Mouse (Mus musculus): ENCODE results near the gene Qsox1. TPM values are rescaled to one million over a fixed set of nuclear protein-coding genes. Genes with fewer than 3 reads are reported as not detected.

Qsox1 gene
- polyA plus RNA-seq, 1 experiment from 2014 or later = 238 TPM

DNA sequence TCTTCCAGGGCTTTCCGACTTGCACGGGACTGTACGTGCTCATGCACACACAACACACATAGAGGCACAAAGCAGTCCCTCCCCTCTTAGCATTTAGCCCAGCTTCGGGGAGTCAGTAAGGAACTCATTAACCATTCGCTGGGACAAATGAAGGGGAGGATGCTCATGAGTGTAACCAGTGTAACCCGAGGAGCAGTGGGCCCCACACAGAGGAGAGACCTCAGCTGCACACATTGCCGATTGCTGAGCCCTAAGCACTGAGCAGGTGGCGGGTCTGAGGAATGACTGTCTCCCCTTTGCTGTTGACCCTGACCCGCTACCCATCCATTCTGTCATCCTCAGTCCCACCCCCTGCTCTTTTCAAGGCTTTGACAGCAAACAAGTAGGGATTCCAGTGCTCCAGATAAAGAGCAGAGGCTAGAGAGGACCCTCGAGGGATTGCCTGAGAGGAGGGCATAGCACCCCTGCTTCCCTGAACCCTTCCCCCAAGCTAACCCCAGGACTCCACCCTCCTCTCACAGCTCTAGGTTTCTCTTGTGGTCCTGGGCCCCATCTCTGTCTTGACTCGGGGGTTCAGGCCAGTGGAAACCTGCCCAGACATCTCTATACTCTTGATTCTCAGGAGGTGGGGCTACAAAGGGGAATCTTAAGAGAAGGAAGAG is 62.0 kb downstream of the Qsox1 start:
- no peaks in the 10 kb centered on the region for H3K36me3 ChIP-seq (replicated peaks; ENCODE audit: insufficient read depth, low read length)
- peaks cover 52% of the 10 kb centered on the region for H3K27me3 ChIP-seq (ENCODE audit: insufficient read depth, low read length)
- TF ChIP-seq CTCF (IDR thresholded peaks at IDR 0.05; ENCODE audit: low read depth) (no peak), EP300 (IDR thresholded peaks at IDR 0.05; ENCODE audit: low read depth) (no peak)
- no peak for ATAC-seq
- 35% methylated on average over 11 of the region's 11 CpGs for WGBS (ENCODE audit: insufficient replicate concordance)
- H3K9me3 ChIP-seq (ENCODE audit: low read length) = no peaks in the 10 kb centered on the region
- DNase-seq = no peak
- no peak overlapping the region for H3K27ac ChIP-seq (ENCODE audit: low read depth)
- H3K9ac ChIP-seq (replicated peaks) = no peak overlapping the region
- no peak overlapping the region for H3K4me2 ChIP-seq (ENCODE audit: low read depth, low read length)
- H3K4me1 ChIP-seq (ENCODE audit: insufficient read depth) = no peaks in the 10 kb centered on the region
- H3K4me3 ChIP-seq (ENCODE audit: low read depth, low read length) = no peak overlapping the region

DNA sequence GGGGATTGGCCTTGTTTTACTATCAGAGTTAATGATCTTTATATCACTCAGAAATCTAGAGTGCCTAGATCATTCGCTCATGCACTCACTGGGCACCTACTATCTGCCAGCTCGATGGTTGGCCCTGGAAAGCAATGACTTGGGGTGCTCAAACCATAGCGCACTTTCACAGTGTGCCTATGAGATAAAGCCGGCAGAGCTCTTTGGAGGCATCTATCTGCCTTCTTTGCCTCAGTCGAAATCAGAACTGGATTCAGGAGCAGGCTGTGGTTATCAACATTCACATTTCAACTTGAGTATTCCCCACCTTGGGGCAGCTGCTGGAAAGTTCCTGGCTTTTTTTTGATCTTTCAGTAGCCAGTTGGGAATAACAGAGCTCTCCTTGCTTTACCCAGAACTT is 64.8 kb downstream of the Qsox1 start:
- DNase-seq (no peak), ATAC-seq (no peak)
- Histone ChIP-seq H3K36me3 (replicated peaks; ENCODE audit: insufficient read depth, low read length) (no peaks in the 10 kb centered on the region), H3K4me3 (ENCODE audit: low read depth, low read length) (no peak overlapping the region), H3K27me3 (ENCODE audit: insufficient read depth, low read length) (peaks cover 67% of the 10 kb centered on the region), H3K27ac (ENCODE audit: low read depth) (no peak overlapping the region), H3K4me1 (ENCODE audit: insufficient read depth) (peaks cover 3% of the 10 kb centered on the region; the same call in 1 of the 2 replicates), H3K9ac (replicated peaks) (no peak overlapping the region), H3K4me2 (ENCODE audit: low read depth, low read length) (no peak overlapping the region), H3K9me3 (ENCODE audit: low read length) (no peaks in the 10 kb centered on the region)
- WGBS (ENCODE audit: insufficient replicate concordance) = 66% methylated on average over 5 of the region's 5 CpGs
- TF ChIP-seq CTCF (IDR thresholded peaks at IDR 0.05; ENCODE audit: low read depth) (no peak), EP300 (IDR thresholded peaks at IDR 0.05; ENCODE audit: low read depth) (no peak)

DNA sequence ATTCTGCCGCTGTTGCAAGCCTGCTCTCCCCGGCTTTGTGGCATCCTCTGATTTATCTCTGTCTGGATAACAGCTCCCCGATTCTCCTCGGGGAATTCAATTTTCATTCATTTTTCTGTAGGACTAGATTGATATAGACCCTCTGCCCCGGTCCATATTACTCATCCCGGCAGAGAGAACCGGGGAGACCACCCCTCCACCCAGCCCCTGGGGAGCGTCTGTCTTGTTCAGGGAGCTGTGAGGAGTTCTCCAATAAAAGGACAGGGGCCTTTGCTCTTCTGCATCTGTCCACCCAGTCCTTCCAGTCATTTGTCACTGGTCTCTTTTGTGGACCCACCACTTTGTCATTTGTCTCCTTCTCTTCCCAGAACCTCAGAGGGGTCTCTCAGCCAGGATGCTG is 65.7 kb downstream of the Qsox1 start:
- WGBS (ENCODE audit: insufficient replicate concordance) = 18% methylated on average over 8 of the region's 8 CpGs
- DNase-seq = no peak
- H3K36me3 ChIP-seq (replicated peaks; ENCODE audit: insufficient read depth, low read length) = no peaks in the 10 kb centered on the region
- no peak for ATAC-seq
- no peak for TF ChIP-seq EP300 (IDR thresholded peaks at IDR 0.05; ENCODE audit: low read depth)
- TF ChIP-seq CTCF (IDR thresholded peaks at IDR 0.05; ENCODE audit: low read depth) = no peak
- no peak overlapping the region for H3K27ac ChIP-seq (ENCODE audit: low read depth)
- H3K4me1 ChIP-seq (ENCODE audit: insufficient read depth) = peaks cover 11% of the 10 kb centered on the region
- peaks cover 76% of the 10 kb centered on the region for H3K27me3 ChIP-seq (ENCODE audit: insufficient read depth, low read length)
- no peak overlapping the region for H3K9ac ChIP-seq (replicated peaks)
- H3K4me2 ChIP-seq (ENCODE audit: low read depth, low read length) = no peak overlapping the region
- no peak overlapping the region for H3K4me3 ChIP-seq (ENCODE audit: low read depth, low read length)
- H3K9me3 ChIP-seq (ENCODE audit: low read length) = no peaks in the 10 kb centered on the region

DNA sequence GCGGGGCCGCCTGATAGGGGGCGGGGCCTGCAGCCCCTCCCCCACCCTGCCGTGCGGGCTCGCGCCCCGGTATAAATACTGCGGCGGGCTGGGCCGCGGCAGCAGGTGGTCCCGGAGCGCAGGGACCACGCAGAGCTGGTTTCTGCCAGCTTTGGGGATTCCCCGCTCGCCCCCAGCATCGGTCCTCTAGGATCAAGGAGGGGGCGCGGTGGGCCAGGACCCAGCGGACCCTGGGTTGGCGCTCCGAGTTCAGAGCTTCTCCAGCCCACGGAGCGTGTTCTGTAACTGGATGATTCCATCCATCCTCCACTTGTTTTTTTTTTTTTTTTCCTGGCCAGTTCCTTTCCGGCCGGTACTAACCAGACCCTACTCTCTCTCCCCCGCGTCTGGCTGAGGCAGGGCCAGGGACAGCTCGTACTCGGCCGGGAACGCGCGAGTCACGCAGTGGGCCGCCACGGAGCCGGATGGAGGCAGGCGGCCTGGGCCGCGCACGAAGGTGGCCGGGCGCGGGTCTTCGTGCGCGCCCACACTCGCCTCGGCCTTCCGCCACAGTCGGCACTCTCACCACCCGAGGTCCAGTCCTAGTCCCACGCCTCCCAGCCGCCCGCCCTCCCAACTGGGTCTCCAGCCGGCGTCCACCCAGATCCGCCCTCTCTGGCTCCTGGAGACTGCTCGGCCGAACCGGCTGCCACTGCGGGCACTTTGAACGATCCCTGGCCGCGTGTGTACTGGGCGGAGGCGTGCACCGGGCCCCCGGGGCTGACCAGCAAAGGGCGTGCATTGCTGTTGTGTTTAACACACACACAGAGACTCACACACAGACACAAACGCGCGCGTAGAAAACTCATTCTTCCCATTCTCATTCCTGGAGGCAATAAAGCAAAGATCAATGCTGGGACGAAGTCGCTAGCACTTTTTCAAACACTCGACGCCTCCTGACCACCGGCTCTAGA is 70.0 kb downstream of the Qsox1 start:
- TF ChIP-seq CTCF (IDR thresholded peaks at IDR 0.05; ENCODE audit: low read depth) (no peak), EP300 (IDR thresholded peaks at IDR 0.05; ENCODE audit: low read depth) (no peak)
- no peaks in the 10 kb centered on the region for H3K36me3 ChIP-seq (replicated peaks; ENCODE audit: insufficient read depth, low read length)
- peak overlapping the region; percentile 46 for H3K4me3 ChIP-seq (ENCODE audit: low read depth, low read length)
- ATAC-seq = 0 out of 2 replicates have a peak, but pooled peaks have one; percentile 29
- H3K27me3 ChIP-seq (ENCODE audit: insufficient read depth, low read length) = peaks cover 89% of the 10 kb centered on the region
- 1% methylated on average over 81 of the region's 81 CpGs for WGBS (ENCODE audit: insufficient replicate concordance)
- H3K4me2 ChIP-seq (ENCODE audit: low read depth, low read length) = peak overlapping the region; percentile 73
- H3K9me3 ChIP-seq (ENCODE audit: low read length) = no peaks in the 10 kb centered on the region
- no peak overlapping the region for H3K27ac ChIP-seq (ENCODE audit: low read depth)
- DNase-seq = peak; percentile 23
- peaks cover 17% of the 10 kb centered on the region for H3K4me1 ChIP-seq (ENCODE audit: insufficient read depth)
- H3K9ac ChIP-seq (replicated peaks) = no peak overlapping the region

DNA sequence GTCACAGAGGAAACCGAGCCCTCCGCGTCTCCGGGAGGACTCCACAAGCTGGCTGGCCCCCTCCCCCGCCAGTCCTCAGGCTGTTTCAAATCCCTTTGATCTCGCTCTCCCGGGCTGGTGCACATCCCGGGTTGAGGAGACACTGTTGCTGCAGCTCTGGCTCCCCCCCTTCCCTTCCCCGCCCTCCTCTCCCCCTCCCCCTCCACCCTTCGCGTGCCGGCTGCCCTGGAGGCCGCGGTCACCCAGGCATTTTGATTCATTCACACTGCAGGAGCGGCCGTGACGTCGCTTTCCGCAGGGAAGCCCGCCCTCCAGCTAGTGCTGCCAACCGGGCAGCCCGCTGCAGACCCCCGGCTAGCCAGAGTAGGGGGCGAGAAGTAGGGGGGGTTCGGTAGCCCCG is 70.7 kb downstream of the Qsox1 start:
- DNase-seq (no peak), ATAC-seq (no peak)
- 3% methylated on average over 24 of the region's 26 CpGs for WGBS (ENCODE audit: insufficient replicate concordance)

DNA sequence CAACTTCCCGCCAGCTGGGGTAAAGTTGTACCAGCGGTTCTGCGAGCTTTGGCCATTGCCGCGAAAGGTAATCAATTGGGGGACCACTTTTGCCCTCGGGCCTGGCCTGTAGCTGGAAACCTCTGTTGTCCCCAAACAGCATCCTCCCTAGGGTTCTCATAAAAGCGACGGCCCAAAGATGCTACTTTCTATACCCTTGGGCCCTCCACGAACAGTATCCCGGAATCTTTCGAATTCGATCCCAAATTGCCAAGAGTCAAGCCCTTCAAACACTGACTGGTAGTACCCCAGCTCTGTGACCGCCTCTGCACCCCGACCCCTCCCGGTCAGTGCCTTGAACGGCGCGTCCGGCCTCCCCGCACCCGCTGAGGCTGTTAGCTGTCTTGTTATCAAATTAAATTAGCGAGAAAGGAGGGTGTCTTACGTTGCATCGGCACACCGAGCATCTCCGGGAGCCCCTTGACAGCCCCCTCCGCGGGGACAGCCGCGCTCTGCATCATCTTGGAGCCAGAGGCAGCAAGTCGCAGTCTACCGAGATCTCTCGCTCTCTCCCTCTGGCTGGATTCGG is 71.2 kb downstream of the Qsox1 start:
- peaks cover 92% of the 10 kb centered on the region for H3K27me3 ChIP-seq (ENCODE audit: insufficient read depth, low read length)
- H3K9me3 ChIP-seq (ENCODE audit: low read length) = no peaks in the 10 kb centered on the region
- ATAC-seq (no peak), DNase-seq (no peak)
- peak overlapping the region; percentile 73 for H3K4me2 ChIP-seq (ENCODE audit: low read depth, low read length)
- no peak overlapping the region for H3K27ac ChIP-seq (ENCODE audit: low read depth)
- WGBS (ENCODE audit: insufficient replicate concordance) = 2% methylated on average over 34 of the region's 34 CpGs
- no peak overlapping the region for H3K9ac ChIP-seq (replicated peaks)
- H3K4me3 ChIP-seq (ENCODE audit: low read depth, low read length) = peak overlapping the region; percentile 46
- peaks cover 20% of the 10 kb centered on the region for H3K4me1 ChIP-seq (ENCODE audit: insufficient read depth)
- no peak for TF ChIP-seq EP300 (IDR thresholded peaks at IDR 0.05; ENCODE audit: low read depth)
- TF ChIP-seq CTCF (IDR thresholded peaks at IDR 0.05; ENCODE audit: low read depth) = no peak
- no peaks in the 10 kb centered on the region for H3K36me3 ChIP-seq (replicated peaks; ENCODE audit: insufficient read depth, low read length)

More for the DNA sequence above, 70.7 kb downstream of the Qsox1 start:
- peak overlapping the region; percentile 73 for H3K4me2 ChIP-seq (ENCODE audit: low read depth, low read length)
- H3K27ac ChIP-seq (ENCODE audit: low read depth) = no peak overlapping the region
- no peak overlapping the region for H3K9ac ChIP-seq (replicated peaks)
- no peaks in the 10 kb centered on the region for H3K36me3 ChIP-seq (replicated peaks; ENCODE audit: insufficient read depth, low read length)
- peak overlapping the region; percentile 46 for H3K4me3 ChIP-seq (ENCODE audit: low read depth, low read length)
- no peaks in the 10 kb centered on the region for H3K9me3 ChIP-seq (ENCODE audit: low read length)
- peaks cover 89% of the 10 kb centered on the region for H3K27me3 ChIP-seq (ENCODE audit: insufficient read depth, low read length)
- TF ChIP-seq EP300 (IDR thresholded peaks at IDR 0.05; ENCODE audit: low read depth) (no peak), CTCF (IDR thresholded peaks at IDR 0.05; ENCODE audit: low read depth) (no peak)
- peaks cover 20% of the 10 kb centered on the region for H3K4me1 ChIP-seq (ENCODE audit: insufficient read depth)

All from liver, postnatal 0 days (tissue).